Mouse (Mus musculus): ENCODE measurements around the gene Mob3b.

DNA sequence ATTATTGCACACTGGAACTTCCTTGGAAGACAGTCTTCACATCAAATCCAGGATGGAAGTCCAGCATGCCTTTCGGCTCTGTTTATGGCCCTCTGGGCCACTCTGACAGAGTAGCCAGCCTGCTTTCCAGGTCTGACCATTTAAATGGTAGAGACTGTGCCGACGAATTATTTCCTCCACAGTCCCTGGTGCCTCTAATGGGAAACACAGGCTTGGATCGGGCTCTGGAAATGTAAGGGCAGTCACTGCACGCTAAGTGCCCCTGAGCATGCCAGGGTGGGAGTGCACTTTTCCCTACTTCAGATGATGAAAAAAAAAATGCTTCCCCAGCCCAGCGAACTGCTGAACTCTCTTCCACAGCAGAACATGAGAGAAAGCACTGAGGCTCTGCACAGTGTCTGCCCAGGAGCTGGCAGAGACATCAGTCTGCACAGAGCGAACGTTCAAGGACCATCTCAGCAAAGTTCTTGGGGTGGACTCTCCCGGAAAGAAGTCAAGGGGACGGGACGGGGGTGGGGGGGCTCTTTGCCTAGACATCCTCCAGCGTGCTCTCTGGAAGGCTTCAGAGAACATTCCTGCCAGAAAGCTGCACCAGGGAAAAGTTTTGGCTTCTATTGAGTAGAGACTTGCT lies 13.7 kb downstream of the Mob3b start:
- TF ChIP-seq POLR2A (IDR thresholded peaks at IDR 0.05; ENCODE audit: extremely low read depth, insufficient read depth, low read length) (no peak), CTCF (IDR thresholded peaks at IDR 0.05; ENCODE audit: low read depth, low read length) (no peak)

All from liver, adult 2 months (tissue).